Mouse (Mus musculus) midbrain, postnatal 0 days (tissue): ENCODE data around the gene Anp32e. TPM values are rescaled to one million over a fixed set of nuclear protein-coding genes. Genes with fewer than 3 reads are reported as not detected.

Experiments used
- ATAC-seq: fragments of 200-750 bp; cut with Nextera tagmentation; 2 replicates; pipeline ENCODE4 v1.8.0; 2017; ENCODE audit warnings: moderate number of reproducible peaks, mild to moderate bottlenecking, moderate TSS enrichment, moderate library complexity; ENCODE audit not compliant: low FRiP score
- DNase-seq: peaks from one replicate; pipeline ENCODE4 v3.0.0-alpha.2; 2015; ENCODE audit warnings: low spot score
- H3K27ac ChIP-seq: fragments of 300-500 bp; sonication (generic); 2 replicates; pipeline ENCODE4 v1.5.1; 2014; ENCODE audit warnings: low read depth, mild to moderate bottlenecking, low read length, mixed read lengths
- H3K27me3 ChIP-seq: fragments of 300-500 bp; sonication (generic); 2 replicates; pipeline ENCODE4 v1.6.1; 2014; ENCODE audit warnings: low read length, control low read depth, mixed read lengths; ENCODE audit not compliant: insufficient read depth
- H3K36me3 ChIP-seq: fragments of 300-500 bp; sonication (generic); 2 replicates; pipeline ENCODE4 v1.6.1; 2014; ENCODE audit warnings: low read length, control low read depth, mixed read lengths; ENCODE audit not compliant: insufficient read depth
- H3K4me1 ChIP-seq: fragments of 300-500 bp; sonication (generic); 2 replicates; pipeline ENCODE4 v1.6.1; 2014; ENCODE audit warnings: mild to moderate bottlenecking, control low read depth, antibody characterized with exemption, low read length, mixed read lengths; ENCODE audit not compliant: insufficient read depth
- H3K4me2 ChIP-seq: fragments of 300-500 bp; sonication (generic); 2 replicates; pipeline ENCODE4 v1.6.1; 2014; ENCODE audit warnings: low read depth, mild to moderate bottlenecking, low read length, mixed read lengths; ENCODE audit not compliant: poor library complexity, severe bottlenecking
- H3K4me3 ChIP-seq: fragments of 300-500 bp; sonication (generic); 2 replicates; pipeline ENCODE4 v1.5.1; 2014; ENCODE audit warnings: low read depth, mild to moderate bottlenecking, low read length, moderate library complexity
- H3K9ac ChIP-seq: fragments of 300-500 bp; sonication (generic); replicated peaks from 2 replicates; pipeline ENCODE4 v1.6.1; 2014; ENCODE audit warnings: mild to moderate bottlenecking, low read length, moderate library complexity, mixed read lengths; ENCODE audit not compliant: poor library complexity, severe bottlenecking
- H3K9me3 ChIP-seq: fragments of 300-500 bp; sonication (generic); 2 replicates; pipeline ENCODE4 v1.6.1; 2016; ENCODE audit warnings: low read length, control low read depth
- CTCF ChIP-seq: IDR thresholded peaks from 2 replicates; pipeline ENCODE4 v1.5.1; 2016; ENCODE audit warnings: antibody characterized with exemption, mild to moderate bottlenecking
- WGBS: fragments of 180-500 bp; shearing (Covaris S2); extraction: QIAGEN DNeasy Blood & Tissue Kit; methylation state at CpG from one replicate; pipeline ENCODE4 v1.1.7; 2014; 5-methylcytosine and 5-hydroxymethylcytosine counted together
- polyA plus RNA-seq: library from polyadenylated mRNA; unstranded; fragments of >200 nt; fragmentation: Nextera tagmentation; extraction: Ambion mirVana; gene quantifications from 2 replicates; pipeline ENCODE4 v1.2.1, GENCODE M21; 2015
- total RNA-seq: library from RNA; depleted of rRNA; stranded (reverse); fragments of >200 nt; gene quantifications from 2 replicates; pipeline ENCODE4 v1.2.3, GENCODE M21; 2014

Anp32e gene
- total and polyA plus RNA-seq, 2 experiments from 2014 or later, result 24.7 to 86.9 TPM

- Histone ChIP-seq H3K27me3 (no peaks in the 10 kb centered on the region), H3K4me3 (no peak overlapping the region), H3K36me3 (peaks cover 7% of the 10 kb centered on the region; the same call in 1 of the 2 replicates), H3K4me2 (no peak overlapping the region), H3K27ac (no peak overlapping the region), H3K9me3 (no peaks in the 10 kb centered on the region), H3K9ac (no peak overlapping the region), H3K4me1 (no peaks in the 10 kb centered on the region)
- ATAC-seq (no peak), DNase-seq (no peak)
- peak; percentile 29 for TF ChIP-seq CTCF
- 60% methylated on average over 1 of the region's 1 CpGs for WGBS
Observed at GRCm38 (mm10) chr3:95932157-95932556, 3.1 kb downstream of the Anp32e start.

GRCm38 (mm10) chr3:95932566-95932965 is 3.5 kb downstream of the Anp32e start:
- Histone ChIP-seq H3K4me2 (no peak overlapping the region), H3K9me3 (no peaks in the 10 kb centered on the region), H3K27ac (no peak overlapping the region), H3K27me3 (no peaks in the 10 kb centered on the region), H3K9ac (no peak overlapping the region), H3K36me3 (peaks cover 10% of the 10 kb centered on the region), H3K4me1 (no peaks in the 10 kb centered on the region), H3K4me3 (no peak overlapping the region)
- ATAC-seq, result no peak
- DNase-seq, result no peak
- WGBS, result 92% methylated on average over 7 of the region's 7 CpGs
- TF ChIP-seq CTCF, result no peak

- no peaks in the 10 kb centered on the region for H3K9me3 ChIP-seq
- 90% methylated on average over 7 of the region's 7 CpGs for WGBS
- ATAC-seq, result no peak
Observed at GRCm38 (mm10) chr3:95933111-95933750, 4.2 kb downstream of the Anp32e start.

GRCm38 (mm10) chr3:95934448-95934847 is 5.4 kb downstream of the Anp32e start:
- 84% methylated on average over 1 of the region's 1 CpGs for WGBS
- Histone ChIP-seq H3K27ac (no peak overlapping the region), H3K4me1 (no peaks in the 10 kb centered on the region), H3K9me3 (no peaks in the 10 kb centered on the region), H3K9ac (no peak overlapping the region), H3K4me2 (no peak overlapping the region), H3K4me3 (no peak overlapping the region), H3K36me3 (peaks cover 16% of the 10 kb centered on the region), H3K27me3 (no peaks in the 10 kb centered on the region)
- DNase-seq, result no peak
- ATAC-seq, result no peak
- TF ChIP-seq CTCF, result no peak

More at GRCm38 (mm10) chr3:95933111-95933750, 4.2 kb downstream of the Anp32e start:
- peaks cover 14% of the 10 kb centered on the region for H3K36me3 ChIP-seq
- no peak for TF ChIP-seq CTCF
- no peak overlapping the region for H3K4me3 ChIP-seq
- H3K4me2 ChIP-seq, result no peak overlapping the region
- no peak for DNase-seq
- H3K27ac ChIP-seq, result no peak overlapping the region
- H3K27me3 ChIP-seq, result no peaks in the 10 kb centered on the region
- no peaks in the 10 kb centered on the region for H3K4me1 ChIP-seq
- H3K9ac ChIP-seq, result no peak overlapping the region

- Histone ChIP-seq H3K27ac (no peak overlapping the region), H3K9me3 (no peaks in the 10 kb centered on the region), H3K36me3 (peaks cover 22% of the 10 kb centered on the region), H3K4me2 (no peak overlapping the region), H3K4me1 (no peaks in the 10 kb centered on the region), H3K4me3 (no peak overlapping the region), H3K27me3 (no peaks in the 10 kb centered on the region), H3K9ac (no peak overlapping the region)
- WGBS, result 98% methylated on average over 8 of the region's 8 CpGs
- TF ChIP-seq CTCF, result no peak
- ATAC-seq (no peak), DNase-seq (no peak)
Observed at GRCm38 (mm10) chr3:95938217-95938616, 9.2 kb downstream of the Anp32e start.

- Histone ChIP-seq H3K27ac (no peak overlapping the region), H3K4me3 (no peak overlapping the region), H3K9me3 (no peaks in the 10 kb centered on the region), H3K4me1 (no peaks in the 10 kb centered on the region), H3K27me3 (no peaks in the 10 kb centered on the region), H3K36me3 (peaks cover 21% of the 10 kb centered on the region), H3K9ac (no peak overlapping the region), H3K4me2 (no peak overlapping the region)
- WGBS, result 94% methylated on average over 15 of the region's 15 CpGs
- DNase-seq, result no peak
- peak; percentile 46 for TF ChIP-seq CTCF
- no peak for ATAC-seq
Observed at GRCm38 (mm10) chr3:95938835-95939234, 9.8 kb downstream of the Anp32e start.
